Mouse (Mus musculus): ENCODE data around the gene Znhit1.

GRCm38 (mm10) chr5:136935905-136936695 lies 51.7 kb downstream of the Znhit1 start:
- peak; percentile 58 for TF ChIP-seq CTCF (IDR thresholded peaks at IDR 0.05)
- TF ChIP-seq EP300 (IDR thresholded peaks at IDR 0.05; ENCODE audit: insufficient read depth, low read depth, low read length) = no peak

Data from heart, adult 2 months (tissue).